Mouse (Mus musculus) regulatory T cell (primary cell): ENCODE measurements around the gene 4921504E06Rik.

Source experiments
- in situ Hi-C: fragments of 300-600 bp; cut with MboI, MseI; formaldehyde crosslinking; loops from one replicate; pipeline ENCODE4 v1.15.1; 2025; ENCODE audit warnings: high pct_unique_total_duplicates

4921504E06Rik gene

GRCm38 (mm10) chr2:19505744-19506143, 48.0 kb downstream of the 4921504E06Rik start:
- in situ Hi-C loops = no loop called here

GRCm38 (mm10) chr2:19490262-19490661, 63.5 kb downstream of the 4921504E06Rik start:
- in situ Hi-C loops = no loop called here

DNA sequence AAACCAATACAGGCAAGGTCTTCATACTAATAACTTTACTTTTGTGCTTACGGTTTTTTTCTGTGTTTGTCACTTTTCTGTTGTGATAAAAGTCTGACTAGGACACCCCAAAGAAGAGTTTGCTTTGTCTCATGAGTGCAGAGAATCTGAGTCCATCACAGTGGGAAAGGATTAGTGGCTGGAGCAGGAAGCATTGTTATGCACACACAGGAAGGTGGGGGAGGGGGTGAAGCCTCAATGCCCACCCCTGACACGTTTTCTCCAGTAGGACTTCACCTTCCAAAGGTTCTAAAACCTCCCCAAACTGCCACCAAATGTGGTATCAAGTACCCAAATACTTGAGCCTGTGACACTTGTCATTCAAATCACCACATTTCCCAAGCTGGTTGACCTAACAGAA, 91.8 kb downstream of the 4921504E06Rik start:
- in situ Hi-C loops = no loop called here

DNA sequence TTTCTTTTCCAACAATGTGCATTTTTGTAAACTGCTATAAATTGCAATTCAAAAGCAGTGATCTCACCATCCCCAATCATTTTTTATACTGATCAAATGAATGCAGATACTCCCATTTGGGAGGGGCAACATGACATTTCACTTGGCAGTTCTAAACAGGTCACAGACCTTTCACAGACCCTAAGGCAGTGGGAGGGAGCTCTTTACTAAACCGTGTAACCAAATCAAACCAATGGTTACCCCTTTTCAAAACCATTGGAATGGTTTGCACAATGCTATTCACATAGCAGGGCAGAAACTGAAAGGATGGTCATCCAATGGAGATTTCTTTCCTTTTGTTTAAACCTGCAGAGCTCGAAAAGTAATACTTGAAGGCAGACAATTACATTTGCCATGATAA, 94.9 kb downstream of the 4921504E06Rik start:
- in situ Hi-C loops = no loop called here

GRCm38 (mm10) chr2:19455857-19456482, 97.7 kb downstream of the 4921504E06Rik start:
- in situ Hi-C loops = no loop called here

DNA sequence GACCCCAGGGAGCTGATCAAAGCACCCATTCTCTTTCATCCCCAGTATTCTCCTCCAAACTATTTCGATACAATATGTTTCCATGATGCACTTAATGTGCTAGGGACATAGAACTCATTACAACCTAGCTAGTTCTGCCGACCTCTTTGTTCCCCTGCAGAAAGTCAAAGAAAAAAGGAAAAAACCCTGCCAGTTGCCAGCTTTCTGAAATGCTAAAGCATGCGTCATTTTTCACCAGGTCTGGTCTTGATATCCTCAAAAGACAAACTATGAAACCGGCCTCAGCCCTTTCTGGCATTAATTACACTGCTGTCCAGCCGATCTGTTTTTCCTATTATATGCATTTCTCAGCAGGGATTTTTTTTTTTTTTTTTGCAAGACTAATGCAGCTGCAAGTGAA, 98.5 kb downstream of the 4921504E06Rik start:
- in situ Hi-C loops = no loop called here

DNA sequence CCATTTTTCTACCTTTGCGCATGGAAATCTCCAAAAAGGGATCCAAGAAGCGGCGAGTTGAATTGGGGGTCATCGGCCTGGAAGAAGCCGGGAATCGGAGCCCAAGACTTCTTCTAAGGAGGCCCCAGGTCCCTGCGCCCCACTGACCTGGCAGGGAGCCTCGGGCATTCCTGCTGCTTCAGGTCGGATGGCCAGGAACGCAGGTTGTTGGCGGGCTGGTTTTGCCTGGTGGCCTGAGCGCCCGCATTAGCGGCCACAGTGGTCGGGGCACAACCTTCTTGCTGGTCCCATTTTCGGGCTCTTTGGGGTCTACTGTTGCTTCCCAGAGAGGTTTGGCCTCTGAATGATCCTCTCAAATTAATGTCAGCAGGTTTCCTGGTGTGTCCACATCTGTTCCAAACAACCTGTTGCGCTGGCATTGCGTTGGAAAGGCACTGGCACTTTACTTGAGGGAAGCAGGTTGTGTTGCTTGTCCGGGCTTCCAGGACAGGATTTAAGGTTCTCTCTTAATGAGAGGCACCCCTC, 101.1 kb downstream of the 4921504E06Rik start:
- in situ Hi-C loops = no loop called here

DNA sequence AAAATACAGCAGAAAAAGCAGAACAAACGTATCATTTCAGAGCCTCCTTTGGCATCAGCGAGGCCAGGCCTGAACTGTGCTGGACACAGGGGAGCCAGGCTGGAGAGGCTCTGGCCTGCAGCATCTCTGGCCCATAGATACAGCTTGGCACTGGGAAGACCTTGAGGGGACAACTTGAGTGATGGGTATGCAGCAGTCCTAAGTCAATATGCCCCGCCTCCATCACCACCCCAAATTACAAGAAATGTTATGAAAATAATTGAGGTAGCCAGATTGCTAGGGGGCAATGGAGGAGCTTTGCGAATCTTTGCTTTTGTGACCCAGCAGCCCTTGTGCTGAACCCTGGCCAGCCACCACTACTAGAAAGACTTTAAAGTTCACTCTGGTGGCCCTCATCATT, 104.4 kb downstream of the 4921504E06Rik start:
- in situ Hi-C loops = no loop called here

- in situ Hi-C loops = no loop called here
Observed at GRCm38 (mm10) chr2:19448042-19448700, 105.5 kb downstream of the 4921504E06Rik start.

DNA sequence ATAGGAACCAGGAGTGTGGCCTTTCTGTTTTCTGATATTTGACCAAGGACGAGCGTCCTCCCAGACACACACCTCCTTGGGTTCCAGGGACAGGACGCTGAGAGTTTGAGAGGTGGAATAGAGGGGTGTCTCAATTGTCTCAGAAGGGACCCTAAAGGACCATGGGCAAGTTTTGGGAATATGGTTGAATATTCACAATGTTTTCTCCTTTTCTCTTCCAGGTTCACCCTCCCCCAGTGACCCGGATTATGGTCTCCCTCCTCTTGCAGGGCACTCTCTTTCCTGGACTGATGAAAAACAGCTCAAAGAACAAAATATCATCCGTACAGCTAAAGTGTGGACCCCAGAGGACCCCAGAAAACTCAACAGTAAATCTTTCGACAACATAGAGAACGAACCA, 107.0 kb downstream of the 4921504E06Rik start:
- in situ Hi-C loops = no loop called here

DNA sequence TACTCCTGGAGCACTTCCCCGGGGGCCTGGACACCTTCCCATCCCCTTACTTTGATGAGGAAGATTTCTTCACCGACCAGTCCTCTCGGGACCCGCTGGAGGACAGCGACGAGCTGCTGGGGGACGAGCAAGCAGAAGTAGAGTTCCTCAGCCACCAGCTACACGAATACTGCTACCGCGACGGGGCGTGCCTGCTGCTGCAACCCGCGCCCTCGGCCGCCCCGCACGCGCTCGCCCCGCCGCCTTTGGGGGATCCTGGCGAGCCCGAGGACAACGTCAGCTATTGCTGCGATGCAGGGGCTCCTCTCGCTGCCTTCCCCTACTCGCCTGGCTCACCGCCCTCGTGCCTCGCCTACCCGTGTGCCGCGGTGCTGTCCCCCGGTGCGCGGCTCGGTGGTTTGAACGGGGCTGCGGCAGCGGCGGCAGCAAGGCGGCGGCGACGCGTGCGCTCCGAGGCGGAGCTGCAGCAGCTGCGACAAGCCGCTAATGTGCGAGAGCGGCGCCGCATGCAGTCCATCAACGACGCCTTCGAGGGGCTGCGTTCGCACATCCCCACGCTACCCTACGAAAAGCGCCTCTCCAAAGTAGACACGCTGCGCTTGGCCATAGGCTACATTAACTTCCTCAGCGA, 107.7 kb downstream of the 4921504E06Rik start:
- in situ Hi-C loops = no loop called here

DNA sequence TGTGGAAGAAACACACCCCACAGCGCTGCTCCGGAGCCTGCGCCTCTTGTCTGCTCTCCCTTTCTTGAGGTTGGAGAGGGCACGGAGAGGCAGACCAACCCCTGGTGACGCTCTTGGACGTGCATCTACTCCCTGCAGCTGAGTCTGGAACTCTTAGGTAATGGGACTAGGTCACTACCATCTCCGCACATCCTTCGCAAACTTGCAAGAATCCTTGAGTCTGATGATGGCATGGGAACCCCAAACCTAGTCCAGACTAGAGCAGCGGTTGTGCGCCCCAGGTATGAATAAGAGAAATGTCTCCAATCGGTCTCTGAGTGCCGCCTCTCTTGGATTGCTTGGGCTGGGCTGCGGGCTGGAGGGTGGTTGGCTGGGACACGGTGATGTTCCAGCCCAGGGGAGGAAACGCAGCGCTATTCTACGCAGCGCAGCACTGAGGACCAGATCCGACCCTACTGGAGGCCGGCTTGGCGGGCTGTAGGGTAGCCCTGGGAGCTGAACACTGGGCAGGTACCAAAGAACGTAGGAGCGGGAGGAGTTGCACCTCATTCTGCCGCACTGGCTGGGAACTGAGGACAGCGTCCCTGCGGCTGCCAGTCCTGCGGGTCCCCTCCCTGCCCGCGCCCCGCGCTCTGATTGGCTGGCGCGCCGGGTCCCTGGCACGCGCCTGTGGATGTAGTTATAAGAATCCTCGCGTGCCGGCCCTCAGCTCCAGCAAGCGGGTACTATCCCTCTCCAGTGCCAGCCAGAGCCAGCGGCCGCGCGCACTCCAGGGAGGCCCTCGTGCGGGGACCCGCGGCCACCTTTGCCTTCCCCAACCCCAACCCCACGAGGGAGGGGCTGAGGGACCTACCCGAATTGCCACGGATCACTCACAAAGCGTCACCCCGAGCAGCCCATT, 108.5 kb downstream of the 4921504E06Rik start, which contains the start of gene Ptf1a:
Gene Ptf1a, plus strand, starts transcription at position 733 of the 901 bp plus-strand sequence.
- in situ Hi-C loops = no loop called here

DNA sequence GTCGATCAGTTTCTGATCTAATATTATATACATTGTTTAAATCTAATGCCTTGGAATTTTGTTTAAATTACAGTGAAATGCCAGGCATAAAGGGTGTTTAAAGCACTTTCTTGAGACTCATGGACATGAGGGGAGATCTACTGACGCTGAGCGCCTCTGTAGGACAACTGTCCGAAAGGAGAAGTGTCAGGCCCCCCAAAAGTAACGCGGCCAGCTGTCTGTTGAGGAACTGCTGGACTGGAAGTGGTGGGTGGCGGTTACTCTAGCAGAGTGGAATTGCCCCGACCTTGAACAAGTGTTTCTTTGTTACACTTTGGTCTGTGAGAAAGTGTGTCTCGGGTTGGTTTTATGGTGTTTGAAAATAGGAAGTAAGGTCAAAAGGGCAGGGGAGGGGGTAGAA, 109.4 kb downstream of the 4921504E06Rik start:
- in situ Hi-C loops = no loop called here

GRCm38 (mm10) chr2:19431614-19432323, 121.9 kb downstream of the 4921504E06Rik start:
- in situ Hi-C loops = no loop called here

DNA sequence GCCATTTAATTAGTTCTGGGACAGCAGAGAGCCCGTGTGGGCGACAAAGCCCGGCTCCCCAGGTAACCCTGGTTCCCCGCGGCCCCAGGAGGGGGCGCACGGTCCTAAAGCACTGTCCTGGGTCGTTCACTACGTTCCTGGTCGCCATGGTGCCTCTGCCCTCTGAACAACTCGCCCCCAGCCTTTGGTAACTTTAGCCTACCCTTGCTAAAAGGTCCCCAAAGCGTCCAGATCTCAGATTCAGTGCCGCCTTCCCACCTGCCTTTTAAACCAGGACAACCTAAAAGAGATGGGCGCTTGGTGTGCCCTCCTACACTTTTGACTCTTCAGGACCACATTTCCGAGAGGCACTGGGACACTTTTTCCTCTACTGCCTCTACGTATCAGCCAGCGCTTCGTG, 122.5 kb downstream of the 4921504E06Rik start:
- in situ Hi-C loops = no loop called here

DNA sequence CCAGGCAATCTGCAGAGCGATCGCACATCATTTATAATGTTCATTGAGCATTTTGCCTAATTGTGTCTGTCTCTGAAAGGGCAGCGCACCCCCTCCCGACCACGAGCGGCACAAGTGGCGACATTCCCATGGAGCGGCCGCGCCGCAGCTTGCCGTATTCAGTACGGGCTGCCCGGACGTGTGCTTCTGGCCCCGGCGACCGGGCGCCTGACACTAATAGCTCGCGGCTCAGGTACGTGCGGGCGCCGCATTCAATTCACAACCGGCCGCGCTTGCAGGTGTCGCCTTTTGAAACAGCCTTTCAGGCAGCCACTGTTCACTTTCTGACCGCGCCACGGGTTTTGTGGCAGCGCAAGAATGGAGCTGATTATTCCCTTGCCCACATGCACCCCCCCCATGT, 123.0 kb downstream of the 4921504E06Rik start:
- in situ Hi-C loops = no loop called here

GRCm38 (mm10) chr2:19429691-19430690, 123.7 kb downstream of the 4921504E06Rik start:
- in situ Hi-C loops = no loop called here

DNA sequence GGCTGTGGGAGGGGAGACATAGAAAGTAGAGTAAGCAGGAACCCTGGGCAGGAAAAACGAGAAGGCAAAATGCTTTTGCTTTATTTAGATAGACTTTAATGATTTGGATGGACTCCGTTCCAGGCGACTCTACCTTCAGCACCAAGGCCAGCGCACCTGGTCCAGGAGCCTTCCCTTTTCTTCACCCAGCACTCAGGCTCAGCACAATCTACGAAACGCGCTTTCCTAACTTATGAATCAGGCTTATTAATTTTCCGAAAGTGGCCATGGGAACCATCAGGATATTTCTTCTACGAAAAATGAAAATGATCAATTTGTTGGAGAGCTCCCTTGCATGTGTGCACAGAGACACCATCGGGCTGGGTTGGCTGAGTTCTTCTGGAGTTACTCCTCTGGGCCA, 124.7 kb downstream of the 4921504E06Rik start:
- in situ Hi-C loops = no loop called here

DNA sequence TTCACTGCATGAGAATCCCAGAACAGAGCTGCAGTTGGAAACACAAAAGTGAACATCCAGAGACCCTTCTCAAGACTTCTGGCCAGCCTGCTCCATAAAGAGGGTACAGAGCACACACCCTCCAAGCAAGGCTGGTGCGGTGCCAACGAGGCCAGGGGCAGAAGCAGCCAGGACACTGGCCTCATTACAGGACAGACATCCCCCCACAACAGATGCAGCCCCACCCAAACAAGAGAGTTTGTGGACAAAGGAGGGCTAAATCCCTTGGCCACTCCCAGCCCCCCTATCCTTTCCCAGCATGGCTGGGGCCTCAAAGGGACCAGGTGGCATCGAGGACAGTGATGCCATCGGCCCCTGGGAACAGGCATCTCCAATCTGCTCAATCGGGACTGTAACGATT, 130.6 kb downstream of the 4921504E06Rik start:
- in situ Hi-C loops = loop anchor here (5.0 kb wide), 1 partner anchor 494 kb away; no protein-coding TSS in a partner anchor

GRCm38 (mm10) chr2:19422226-19422625, 131.5 kb downstream of the 4921504E06Rik start:
- in situ Hi-C loops = loop anchor here (5.0 kb wide), 1 partner anchor 495 kb away; no protein-coding TSS in a partner anchor
